Mouse (Mus musculus): Measurements from ENCODE around the gene Wbp1l. TPM values are rescaled to one million over a fixed set of nuclear protein-coding genes. Genes with fewer than 3 reads are reported as not detected.
A peak's percentile ranks its signal among the peaks of the same experiment; 100 is the strongest.

The Wbp1l gene
- total RNA-seq (2014; fragmentation: Nextera tagmentation) (28.9 and 41.5 TPM in 2 replicates), total RNA-seq (2017) (31.9 TPM in 2 replicates), polyA plus RNA-seq (2012) (52.9 and 53.3 TPM in 2 replicates)

DNA sequence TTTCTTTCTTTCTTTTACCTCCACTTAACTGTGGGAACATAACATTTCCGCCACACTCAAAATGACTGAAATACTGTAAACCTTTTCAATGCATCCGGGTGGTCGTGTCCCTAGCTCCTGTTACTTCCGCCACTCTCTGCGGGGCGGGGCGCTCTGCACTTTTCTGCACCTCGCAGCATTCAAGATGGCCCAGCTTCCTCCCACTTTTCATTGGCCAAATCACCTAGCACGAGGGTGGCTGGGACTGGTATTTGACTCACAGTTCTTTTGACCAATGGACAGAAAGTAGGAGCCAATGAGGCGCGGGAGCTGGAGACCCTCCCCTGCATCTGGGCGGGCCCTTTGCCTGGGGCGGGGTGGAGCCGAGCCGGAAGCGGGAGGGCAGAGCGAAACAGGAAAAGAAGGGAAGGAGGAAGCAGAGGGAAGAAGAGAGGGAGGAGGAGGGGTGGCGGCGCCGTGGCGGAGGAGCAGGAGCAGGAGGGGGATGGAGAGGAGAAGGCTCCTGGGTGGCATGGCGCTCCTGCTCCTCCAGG lies at the start of gene Wbp1l:
Wbp1l (plus strand) TSS at position 365 of the 533 bp plus-strand sequence.
- peak; percentile 97 for ATAC-seq (ENCODE audit: extremely low read depth, insufficient number of reproducible peaks, low FRiP score, poor library complexity, severe bottlenecking)
- H3K4me1 ChIP-seq (ENCODE audit: insufficient read depth, low read depth, low read length), result peaks cover 37% of the 10 kb centered on the region
- peaks cover 32% of the 10 kb centered on the region for H3K36me3 ChIP-seq (replicated peaks)

DNA sequence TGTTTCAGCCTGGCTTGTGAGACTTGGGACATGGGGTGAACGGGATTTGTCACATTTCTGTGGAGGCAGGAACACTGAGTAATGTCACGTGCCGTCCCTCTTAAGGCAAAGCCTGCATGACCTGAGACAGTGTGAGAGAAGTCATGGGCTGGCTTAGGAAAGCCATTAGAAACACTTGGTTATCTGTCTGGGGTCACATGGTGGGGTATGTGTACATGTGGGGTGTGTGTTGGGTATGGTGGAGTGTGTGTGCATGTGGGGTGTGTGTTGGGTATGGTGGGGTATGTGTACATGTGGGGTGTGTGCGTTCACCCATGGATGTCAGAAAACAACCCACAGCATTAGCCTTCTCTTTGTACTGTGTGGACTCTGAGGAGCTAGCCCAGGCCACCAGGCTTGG lies 48.5 kb upstream of the Wbp1l start:
- Histone ChIP-seq H3K36me3 (replicated peaks) (peaks cover 3% of the 10 kb centered on the region), H3K4me1 (ENCODE audit: insufficient read depth, low read depth, low read length) (peaks cover 6% of the 10 kb centered on the region)

More for the DNA sequence above, at the start of gene Wbp1l:
- H3K9me3 ChIP-seq (replicated peaks), result no peaks in the 10 kb centered on the region
- H3K27me3 ChIP-seq (ENCODE audit: insufficient read depth, low read length), result no peaks in the 10 kb centered on the region
- DNase-seq (ENCODE audit: low spot score), result peak; percentile 100
- H3K4me3 ChIP-seq (ENCODE audit: low read depth, low read length), result peak within 1 kb of the TSS; percentile 99
- no peak for TF ChIP-seq GATA1 (IDR thresholded peaks at IDR 0.05; ENCODE audit: borderline replicate concordance, low read length)
- no peak for TF ChIP-seq POLR2AphosphoS5 (IDR thresholded peaks at IDR 0.05; ENCODE audit: insufficient replicate concordance, low read depth, low read length)
- TF ChIP-seq GATA2 (IDR thresholded peaks at IDR 0.05; ENCODE audit: borderline replicate concordance, low read depth, low read length), result no peak
- TF ChIP-seq CTCF (IDR thresholded peaks at IDR 0.05; ENCODE audit: low read depth, low read length), result no peak
- no peak for TF ChIP-seq TAL1 (conservative IDR thresholded peaks at IDR 0.05; ENCODE audit: low read depth, low read length)

DNA sequence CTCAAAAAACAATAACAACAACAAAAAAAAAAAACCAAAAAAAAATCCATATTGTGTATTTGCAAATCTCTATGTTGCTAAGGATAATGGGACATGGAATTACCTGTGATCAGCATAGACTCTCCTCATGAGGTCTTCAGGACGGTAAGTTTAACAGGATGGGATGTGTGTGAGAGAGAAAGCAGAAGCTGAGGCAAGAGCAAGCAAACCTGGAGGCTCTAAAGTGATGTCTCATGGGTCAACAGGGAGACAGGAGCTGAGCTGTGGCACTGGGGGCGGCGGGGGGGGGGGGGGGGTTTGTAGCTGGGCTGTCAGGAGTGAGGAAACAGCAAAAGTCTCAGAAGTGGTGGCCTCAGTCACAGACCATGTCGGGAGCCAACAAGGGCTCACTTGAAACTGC lies 46.4 kb upstream of the Wbp1l start:
- no peak for DNase-seq (ENCODE audit: low spot score)

More for the DNA sequence above, 48.5 kb upstream of the Wbp1l start:
- Histone ChIP-seq H3K9me3 (replicated peaks) (no peaks in the 10 kb centered on the region), H3K4me3 (ENCODE audit: low read depth, low read length) (no peak overlapping the region), H3K27me3 (ENCODE audit: insufficient read depth, low read length) (peaks cover 2% of the 10 kb centered on the region; the same call in 1 of the 2 replicates)
- ATAC-seq (ENCODE audit: extremely low read depth, insufficient number of reproducible peaks, low FRiP score, poor library complexity, severe bottlenecking) (no peak), DNase-seq (ENCODE audit: low spot score) (no peak)
- no peak for TF ChIP-seq GATA2 (IDR thresholded peaks at IDR 0.05; ENCODE audit: borderline replicate concordance, low read depth, low read length)
- no peak for TF ChIP-seq CTCF (IDR thresholded peaks at IDR 0.05; ENCODE audit: low read depth, low read length)
- TF ChIP-seq GATA1 (IDR thresholded peaks at IDR 0.05; ENCODE audit: borderline replicate concordance, low read length), result no peak
- TF ChIP-seq POLR2AphosphoS5 (IDR thresholded peaks at IDR 0.05; ENCODE audit: insufficient replicate concordance, low read depth, low read length), result no peak

DNA sequence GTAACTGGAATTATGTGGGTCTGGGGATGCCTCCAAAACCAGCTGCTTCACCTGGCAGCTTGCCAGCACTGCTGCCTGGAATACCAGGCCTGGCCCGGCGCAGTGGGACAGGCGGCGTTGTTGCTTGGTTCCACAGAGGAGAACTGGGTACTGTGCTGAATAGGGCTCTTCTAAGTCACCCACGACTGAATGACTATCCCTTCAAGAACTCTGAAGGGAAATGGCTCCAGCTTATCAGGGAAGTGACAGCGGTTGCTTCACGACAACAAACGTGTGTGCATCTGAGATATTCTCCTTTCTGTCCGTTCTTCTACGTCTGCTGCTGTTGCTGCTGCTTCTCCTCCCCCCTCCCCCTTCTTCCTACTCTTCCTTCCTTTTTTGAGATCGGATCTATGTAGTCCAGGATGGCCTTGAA lies 45.3 kb upstream of the Wbp1l start:
- DNase-seq (ENCODE audit: low spot score) (no peak), ATAC-seq (ENCODE audit: extremely low read depth, insufficient number of reproducible peaks, low FRiP score, poor library complexity, severe bottlenecking) (peak; percentile 54)
- TF ChIP-seq POLR2AphosphoS5 (IDR thresholded peaks at IDR 0.05; ENCODE audit: insufficient replicate concordance, low read depth, low read length), result no peak
- no peak for TF ChIP-seq CTCF (IDR thresholded peaks at IDR 0.05; ENCODE audit: low read depth, low read length)
- no peak for TF ChIP-seq GATA1 (IDR thresholded peaks at IDR 0.05; ENCODE audit: borderline replicate concordance, low read length)
- TF ChIP-seq TAL1 (conservative IDR thresholded peaks at IDR 0.05; ENCODE audit: low read depth, low read length), result no peak
- peaks cover 6% of the 10 kb centered on the region for H3K4me1 ChIP-seq (ENCODE audit: insufficient read depth, low read depth, low read length)
- H3K27me3 ChIP-seq (ENCODE audit: insufficient read depth, low read length), result 0 out of 2 replicates have a peak, but pooled peaks cover 2% of the 10 kb centered on the region
- peaks cover 3% of the 10 kb centered on the region for H3K36me3 ChIP-seq (replicated peaks)
- no peak overlapping the region for H3K4me3 ChIP-seq (ENCODE audit: low read depth, low read length)
- no peaks in the 10 kb centered on the region for H3K9me3 ChIP-seq (replicated peaks)

More for the DNA sequence above, 46.4 kb upstream of the Wbp1l start:
- peaks cover 2% of the 10 kb centered on the region; the same call in 1 of the 2 replicates for H3K27me3 ChIP-seq (ENCODE audit: insufficient read depth, low read length)
- no peak overlapping the region for H3K4me3 ChIP-seq (ENCODE audit: low read depth, low read length)
- peaks cover 3% of the 10 kb centered on the region for H3K36me3 ChIP-seq (replicated peaks)
- ATAC-seq (ENCODE audit: extremely low read depth, insufficient number of reproducible peaks, low FRiP score, poor library complexity, severe bottlenecking), result no peak
- peaks cover 6% of the 10 kb centered on the region for H3K4me1 ChIP-seq (ENCODE audit: insufficient read depth, low read depth, low read length)
- H3K9me3 ChIP-seq (replicated peaks), result no peaks in the 10 kb centered on the region
- TF ChIP-seq TAL1 (conservative IDR thresholded peaks at IDR 0.05; ENCODE audit: low read depth, low read length), result no peak
- no peak for TF ChIP-seq CTCF (IDR thresholded peaks at IDR 0.05; ENCODE audit: low read depth, low read length)
- no peak for TF ChIP-seq GATA1 (IDR thresholded peaks at IDR 0.05; ENCODE audit: borderline replicate concordance, low read length)
- no peak for TF ChIP-seq POLR2AphosphoS5 (IDR thresholded peaks at IDR 0.05; ENCODE audit: insufficient replicate concordance, low read depth, low read length)
- no peak for TF ChIP-seq GATA2 (IDR thresholded peaks at IDR 0.05; ENCODE audit: borderline replicate concordance, low read depth, low read length)

DNA sequence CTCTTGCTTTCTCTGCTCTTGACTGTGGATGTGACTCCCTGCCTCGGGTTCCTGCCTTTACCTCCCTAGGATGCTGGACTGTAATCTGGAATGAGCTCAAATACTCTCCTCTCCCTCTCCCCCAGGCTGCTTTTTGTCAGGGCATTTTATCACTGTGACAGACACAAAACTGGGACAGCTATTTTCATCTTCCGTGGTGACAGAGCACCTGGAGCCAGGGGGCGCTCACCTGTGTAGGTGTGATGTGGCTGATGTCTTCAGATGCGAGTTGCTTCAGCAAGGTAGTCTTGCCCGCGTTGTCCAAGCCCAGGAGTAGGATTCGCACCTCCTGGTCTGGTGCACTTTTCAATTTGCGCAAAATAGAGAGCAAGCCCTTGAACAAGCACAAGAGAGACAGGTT lies 40.9 kb upstream of the Wbp1l start:
- DNase-seq (ENCODE audit: low spot score) (no peak), ATAC-seq (ENCODE audit: extremely low read depth, insufficient number of reproducible peaks, low FRiP score, poor library complexity, severe bottlenecking) (no peak)
- Histone ChIP-seq H3K4me3 (ENCODE audit: low read depth, low read length) (no peak overlapping the region), H3K36me3 (replicated peaks) (no peaks in the 10 kb centered on the region), H3K9me3 (replicated peaks) (no peaks in the 10 kb centered on the region), H3K27me3 (ENCODE audit: insufficient read depth, low read length) (peaks cover 6% of the 10 kb centered on the region; the same call in 1 of the 2 replicates), H3K4me1 (ENCODE audit: insufficient read depth, low read depth, low read length) (peaks cover 9% of the 10 kb centered on the region)
- TF ChIP-seq POLR2AphosphoS5 (IDR thresholded peaks at IDR 0.05; ENCODE audit: insufficient replicate concordance, low read depth, low read length), result no peak
- TF ChIP-seq GATA2 (IDR thresholded peaks at IDR 0.05; ENCODE audit: borderline replicate concordance, low read depth, low read length), result no peak
- no peak for TF ChIP-seq CTCF (IDR thresholded peaks at IDR 0.05; ENCODE audit: low read depth, low read length)
- TF ChIP-seq TAL1 (conservative IDR thresholded peaks at IDR 0.05; ENCODE audit: low read depth, low read length), result no peak
- TF ChIP-seq GATA1 (IDR thresholded peaks at IDR 0.05; ENCODE audit: borderline replicate concordance, low read length), result no peak

DNA sequence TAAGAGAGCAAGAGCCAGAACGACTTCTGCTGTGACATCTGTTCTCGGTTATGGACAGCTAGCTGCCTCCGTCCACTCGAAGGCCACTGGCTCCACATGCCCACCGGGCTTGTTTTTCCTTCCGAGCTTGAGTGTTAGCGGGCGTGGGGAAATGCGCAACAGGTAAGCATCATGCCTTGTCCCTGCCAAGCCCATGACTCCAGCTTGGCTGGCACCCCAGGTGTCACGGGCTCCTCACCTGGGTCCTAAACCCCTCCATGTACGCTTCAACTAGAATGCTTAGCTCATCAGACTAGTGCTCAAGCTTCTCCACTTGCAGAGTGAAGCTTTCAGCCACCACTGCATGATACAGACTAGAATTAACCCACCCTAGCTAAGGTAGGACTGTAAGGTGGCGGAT lies 40.3 kb upstream of the Wbp1l start:
- Histone ChIP-seq H3K27me3 (ENCODE audit: insufficient read depth, low read length) (peaks cover 6% of the 10 kb centered on the region; the same call in 1 of the 2 replicates), H3K9me3 (replicated peaks) (no peaks in the 10 kb centered on the region), H3K36me3 (replicated peaks) (no peaks in the 10 kb centered on the region), H3K4me1 (ENCODE audit: insufficient read depth, low read depth, low read length) (peaks cover 6% of the 10 kb centered on the region), H3K4me3 (ENCODE audit: low read depth, low read length) (no peak overlapping the region)
- no peak for ATAC-seq (ENCODE audit: extremely low read depth, insufficient number of reproducible peaks, low FRiP score, poor library complexity, severe bottlenecking)
- TF ChIP-seq TAL1 (conservative IDR thresholded peaks at IDR 0.05; ENCODE audit: low read depth, low read length) (no peak), CTCF (IDR thresholded peaks at IDR 0.05; ENCODE audit: low read depth, low read length) (no peak), GATA1 (IDR thresholded peaks at IDR 0.05; ENCODE audit: borderline replicate concordance, low read length) (no peak)
- DNase-seq (ENCODE audit: low spot score), result no peak

All from G1E (cell line).